Mouse (Mus musculus) lung, postnatal 0 days (tissue): ENCODE measurements around the gene Msln.

ENCODE experiments used
- CTCF ChIP-seq: IDR thresholded peaks from 2 replicates; pipeline ENCODE4 v1.5.1; 2016; ENCODE audit warnings: antibody characterized with exemption, mild to moderate bottlenecking
- EP300 ChIP-seq: IDR thresholded peaks from 2 replicates; pipeline ENCODE4 v1.6.1; 2016; ENCODE audit warnings: antibody characterized with exemption, mild to moderate bottlenecking, control low read depth

DNA sequence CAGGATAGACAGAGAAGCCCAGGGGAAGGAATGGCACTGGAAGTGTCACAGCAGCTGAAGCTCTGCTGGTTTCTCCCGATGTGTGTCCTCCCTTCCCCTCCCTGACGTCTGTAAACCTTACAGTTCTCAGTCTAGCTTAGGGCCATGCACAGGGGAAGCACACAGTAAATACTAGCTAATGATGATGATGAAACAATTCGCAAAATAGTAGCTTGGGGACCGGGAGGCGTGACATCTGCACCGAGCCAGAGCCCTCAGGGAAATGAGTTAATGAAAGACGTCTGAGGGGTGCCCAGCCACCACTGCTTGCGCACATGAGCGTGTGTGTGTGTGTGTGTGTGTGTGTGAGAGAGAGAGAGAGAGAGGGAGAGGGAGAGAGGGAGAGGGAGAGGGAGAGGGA, 15.2 kb upstream of the Msln start:
- TF ChIP-seq CTCF (no peak), EP300 (no peak)
